Mouse (Mus musculus) cerebellum, postnatal 14 days (tissue): ENCODE data around the gene Asb17.

Source experiments
- DNase-seq, 2 experiments: peaks; one replicate each; pipeline ENCODE4 v3.0.0; 2021; ENCODE audit warnings: mixed read lengths in 2 of 2

The Asb17 gene

DNA sequence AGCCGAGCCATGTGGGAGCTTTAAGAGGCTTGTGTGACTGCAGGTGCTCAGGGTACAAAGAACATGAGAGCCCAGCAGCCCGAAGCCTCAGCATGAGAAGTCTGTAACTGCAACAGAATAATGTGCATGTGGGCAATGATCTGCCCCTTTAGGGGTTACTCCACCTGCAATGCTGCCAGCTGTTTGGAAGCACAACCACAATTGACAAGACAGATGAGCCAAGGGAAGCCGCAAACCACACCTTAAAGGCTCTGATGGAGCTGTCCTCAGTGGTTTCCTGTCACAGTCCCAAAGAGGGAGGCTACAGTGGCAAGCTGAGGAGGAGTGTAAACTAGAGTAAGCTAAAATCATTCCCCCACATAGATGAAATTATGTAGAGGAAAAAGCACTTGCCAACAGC is 51.4 kb downstream of the Asb17 start:
- no peak for DNase-seq

DNA sequence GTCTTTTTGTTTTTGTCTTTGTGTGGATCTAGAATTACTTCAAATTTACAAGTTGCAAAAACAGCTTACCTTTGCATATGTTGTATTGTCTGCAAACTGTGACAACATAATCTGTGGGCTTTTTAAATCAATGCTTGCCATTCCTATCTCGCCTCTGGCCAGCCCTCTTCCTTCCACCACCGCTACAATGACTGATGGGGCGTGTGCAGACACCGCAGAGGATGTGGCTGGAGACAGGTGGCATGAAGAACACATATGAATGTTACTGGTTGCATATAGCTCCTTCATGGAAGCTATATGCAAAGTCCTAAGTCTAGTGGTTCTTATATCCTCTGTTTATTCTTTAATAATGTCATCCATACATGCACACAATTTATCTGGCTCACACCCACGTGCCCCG is 53.2 kb downstream of the Asb17 start:
- no peak for DNase-seq

GRCm38 (mm10) chr3:153901904-153902303 is 57.9 kb downstream of the Asb17 start:
- no peak for DNase-seq

- DNase-seq: no peak
Observed at GRCm38 (mm10) chr3:153902595-153902994, 58.6 kb downstream of the Asb17 start.

DNA sequence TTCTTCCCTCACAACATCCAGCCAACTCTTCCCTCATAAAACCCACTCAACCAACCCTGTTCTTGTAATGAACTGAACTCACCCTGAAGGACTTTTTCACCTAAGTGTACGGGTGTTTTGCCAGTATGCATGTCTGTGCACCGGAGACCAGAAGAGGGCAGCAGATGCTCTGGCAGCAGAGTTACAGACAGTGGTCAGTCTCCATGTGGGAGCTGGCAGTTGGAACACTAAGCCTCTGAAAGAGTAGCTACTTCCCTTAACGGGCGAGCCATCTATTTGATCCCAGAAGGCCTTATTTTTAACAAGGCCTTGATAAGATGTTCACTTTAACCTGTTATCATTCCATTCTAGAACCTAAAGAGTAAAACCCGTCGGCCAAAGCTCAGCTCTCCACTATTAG is 60.6 kb downstream of the Asb17 start:
- DNase-seq: peak; percentile 72 to 76
